32 mouse cellular contexts compared by ENCODE assay signal in genomic region chr17:93665889-93666288, GRCm38 (mm10).
"Had no signal": no experiment of that assay in that cellular context is flagged by ENCODE, and none has a peak within 500 bp of the region (broad histone marks: within the 10 kb centered on the region; RNA-seq: fewer than 3 reads in every experiment).

No protein-coding gene starts in this region.

- H3K27me3 ChIP-seq: heart, embryonic 12.5 days; heart, embryonic 13.5 days; heart, embryonic 15.5 days; hindbrain, embryonic 12.5 days; hindbrain, embryonic 15.5 days; kidney, embryonic 15.5 days had no signal

- H3K4me2 ChIP-seq: heart, embryonic 11.5 days; heart, embryonic 12.5 days; heart, embryonic 13.5 days; heart, embryonic 15.5 days; hindbrain, embryonic 12.5 days; hindbrain, embryonic 13.5 days; hindbrain, embryonic 14.5 days; hindbrain, embryonic 15.5 days; kidney, embryonic 15.5 days had no signal

- H3K4me3 ChIP-seq: heart, adult 2 months; heart, embryonic 10.5 days; heart, embryonic 12.5 days; heart, embryonic 13.5 days; heart, embryonic 15.5 days; hindbrain, embryonic 10.5 days; hindbrain, embryonic 12.5 days; hindbrain, embryonic 13.5 days; hindbrain, embryonic 15.5 days; kidney, embryonic 15.5 days; layer of hippocampus, adult 2 months; left cerebral cortex, adult 2 months had no signal

- H3K4me1 ChIP-seq: heart, embryonic 10.5 days; heart, embryonic 12.5 days; heart, embryonic 13.5 days; heart, embryonic 15.5 days; hindbrain, embryonic 10.5 days; hindbrain, embryonic 12.5 days; hindbrain, embryonic 13.5 days; hindbrain, embryonic 15.5 days; kidney, embryonic 15.5 days had no signal

- DNase-seq: heart, adult 2 months; heart, postnatal 14 days; heart, postnatal 36 days; heart, postnatal 4 days; kidney, adult 11 months; kidney, adult 18-20 months; kidney, adult 2 months; kidney, adult 8-10 months; kidney, adult 9 months; kidney, postnatal 10 days; kidney, postnatal 14 days; kidney, postnatal 25 days; kidney, postnatal 36 days; kidney, postnatal 4 days; layer of hippocampus, adult 9-11 months; layer of hippocampus, postnatal 36 days had no signal

- H3K9ac ChIP-seq: heart, embryonic 12.5 days; heart, embryonic 13.5 days; heart, embryonic 15.5 days; hindbrain, embryonic 12.5 days; hindbrain, embryonic 13.5 days; hindbrain, embryonic 14.5 days; hindbrain, embryonic 15.5 days; kidney, embryonic 15.5 days had no signal

- ATAC-seq: hindbrain, embryonic 16.5 days; hindbrain, postnatal 0 days had no signal

- H3K27ac ChIP-seq: heart, adult 2 months; heart, embryonic 10.5 days; heart, embryonic 13.5 days; heart, embryonic 15.5 days; hindbrain, embryonic 10.5 days; hindbrain, embryonic 12.5 days; hindbrain, embryonic 13.5 days; hindbrain, embryonic 14.5 days; hindbrain, embryonic 15.5 days; hindbrain, postnatal 0 days; kidney, embryonic 15.5 days; kidney, postnatal 0 days; layer of hippocampus, adult 2 months; left cerebral cortex, adult 2 months had no signal

- H3K9me3 ChIP-seq: heart, embryonic 10.5 days; heart, embryonic 12.5 days; heart, embryonic 13.5 days; heart, embryonic 15.5 days; hindbrain, embryonic 10.5 days; hindbrain, embryonic 12.5 days; hindbrain, embryonic 13.5 days; hindbrain, embryonic 15.5 days; kidney, embryonic 15.5 days had no signal

- H3K36me3 ChIP-seq: heart, embryonic 10.5 days; heart, embryonic 12.5 days; heart, embryonic 13.5 days; heart, embryonic 15.5 days; hindbrain, embryonic 10.5 days; hindbrain, embryonic 12.5 days; hindbrain, embryonic 13.5 days; hindbrain, embryonic 15.5 days; kidney, embryonic 15.5 days had no signal
